Mouse (Mus musculus) heart, embryonic 10.5 days (tissue): ENCODE data around the gene Sh3glb2. TPM values are rescaled to one million over a fixed set of nuclear protein-coding genes. Genes with fewer than 3 reads are reported as not detected.

ENCODE experiments used
- DNase-seq: peaks from one replicate; pipeline ENCODE4 v3.0.0-alpha.2; 2017; ENCODE audit warnings: low spot score
- H3K27ac ChIP-seq: fragments of 300-500 bp; sonication (generic); 2 replicates; pipeline ENCODE4 v1.5.1; 2016; ENCODE audit warnings: mild to moderate bottlenecking
- H3K27me3 ChIP-seq: fragments of 300-500 bp; sonication (generic); 2 replicates; pipeline ENCODE4 v1.6.1; 2016; ENCODE audit warnings: mild to moderate bottlenecking; ENCODE audit not compliant: poor library complexity, insufficient read depth, severe bottlenecking
- H3K36me3 ChIP-seq: fragments of 300-500 bp; sonication (generic); 2 replicates; pipeline ENCODE4 v1.6.1; 2016; ENCODE audit warnings: mild to moderate bottlenecking, moderate library complexity
- H3K4me1 ChIP-seq: fragments of 300-500 bp; sonication (generic); 2 replicates; pipeline ENCODE4 v1.6.1; 2016; ENCODE audit warnings: mild to moderate bottlenecking
- H3K4me3 ChIP-seq: fragments of 300-500 bp; sonication (generic); 2 replicates; pipeline ENCODE4 v1.5.1; 2016; ENCODE audit warnings: mild to moderate bottlenecking, moderate library complexity
- H3K9me3 ChIP-seq: fragments of 300-500 bp; sonication (generic); 2 replicates; pipeline ENCODE4 v1.6.1; 2016; ENCODE audit warnings: mild to moderate bottlenecking, moderate library complexity
- WGBS: fragments of 180-500 bp; shearing (Covaris S2); methylation state at CpG from one replicate; pipeline ENCODE4 v1.1.7; 2016; 5-methylcytosine and 5-hydroxymethylcytosine counted together
- polyA plus RNA-seq: library from polyadenylated mRNA; unstranded; fragments of >200 nt; fragmentation: Nextera tagmentation; extraction: Ambion mirVana; gene quantifications from 2 replicates; pipeline ENCODE4 v1.2.1, GENCODE M21; 2016

Sh3glb2 gene
- polyA plus RNA-seq, 1 experiment from 2014 or later: 101 TPM

DNA sequence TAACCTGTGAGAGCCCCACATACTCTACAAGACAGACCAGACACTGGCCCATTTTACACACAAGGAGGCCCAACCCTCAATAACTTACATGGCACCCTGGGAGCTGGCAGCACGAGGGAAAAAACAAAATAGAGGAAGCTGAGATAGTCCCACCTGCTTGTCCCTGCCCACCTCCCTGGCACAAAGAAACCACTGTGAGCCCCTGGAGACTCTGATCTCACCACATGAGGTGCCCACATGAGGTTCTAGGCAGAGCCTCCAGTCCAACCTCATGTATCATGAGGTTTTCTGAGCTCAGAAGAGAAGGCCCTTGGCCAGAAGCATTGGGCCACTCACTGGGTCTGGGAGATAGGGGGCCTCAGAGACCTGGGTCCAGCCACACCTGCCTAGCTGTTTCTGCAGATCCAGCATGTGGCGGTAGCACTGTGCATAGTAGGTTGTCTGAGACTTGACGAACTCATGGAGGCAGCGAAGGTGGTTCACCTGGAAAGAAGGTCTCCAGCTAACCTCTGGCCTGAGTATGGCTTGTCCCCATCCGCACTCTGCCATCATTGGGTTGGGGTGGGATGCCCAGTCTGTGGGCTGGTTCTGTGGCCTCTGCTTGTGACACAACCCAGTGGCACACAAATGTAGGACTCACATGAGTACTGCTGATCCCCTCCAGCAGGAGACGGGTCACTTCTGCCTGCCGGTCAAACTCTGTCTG is 13.0 kb downstream of the Sh3glb2 start:
- Histone ChIP-seq H3K9me3 (no peaks in the 10 kb centered on the region), H3K4me1 (0 out of 2 replicates have a peak, but pooled peaks cover 7% of the 10 kb centered on the region), H3K27ac (no peak overlapping the region), H3K4me3 (no peak overlapping the region), H3K27me3 (no peaks in the 10 kb centered on the region), H3K36me3 (peaks cover 96% of the 10 kb centered on the region)
- DNase-seq: no peak
- 91% methylated on average over 7 of the region's 7 CpGs for WGBS

DNA sequence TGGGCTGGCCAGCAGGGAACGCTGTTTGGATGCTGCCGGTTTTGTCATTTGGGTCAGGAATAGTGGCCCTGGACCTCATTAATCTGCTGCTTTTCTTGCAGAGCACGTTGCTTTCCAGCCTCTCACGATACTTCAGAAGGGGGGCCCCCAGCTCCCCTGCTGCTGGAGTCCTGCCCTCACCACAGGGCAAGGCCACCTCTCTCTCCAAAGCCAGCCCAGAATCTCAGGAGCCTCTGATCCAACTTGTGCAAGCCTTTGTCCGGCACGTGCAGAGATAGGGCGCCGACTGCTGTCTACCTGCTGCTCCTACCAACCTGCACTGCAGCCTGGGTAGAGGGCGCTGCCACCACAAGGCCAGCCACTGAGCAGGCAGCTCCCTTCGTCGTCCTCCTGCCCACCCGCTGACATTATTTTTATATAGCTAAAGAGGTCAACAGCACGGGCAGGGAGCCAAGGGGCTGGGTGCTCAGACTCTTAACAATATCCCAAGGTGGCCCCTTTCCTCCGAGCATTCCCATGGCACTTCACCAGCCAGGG is 15.5 kb downstream of the Sh3glb2 start:
- no peak for DNase-seq
- Histone ChIP-seq H3K4me3 (no peak overlapping the region), H3K4me1 (0 out of 2 replicates have a peak, but pooled peaks cover 4% of the 10 kb centered on the region), H3K36me3 (peaks cover 100% of the 10 kb centered on the region), H3K27me3 (no peaks in the 10 kb centered on the region), H3K9me3 (no peaks in the 10 kb centered on the region), H3K27ac (no peak overlapping the region)
- WGBS: 80% methylated on average over 14 of the region's 14 CpGs

DNA sequence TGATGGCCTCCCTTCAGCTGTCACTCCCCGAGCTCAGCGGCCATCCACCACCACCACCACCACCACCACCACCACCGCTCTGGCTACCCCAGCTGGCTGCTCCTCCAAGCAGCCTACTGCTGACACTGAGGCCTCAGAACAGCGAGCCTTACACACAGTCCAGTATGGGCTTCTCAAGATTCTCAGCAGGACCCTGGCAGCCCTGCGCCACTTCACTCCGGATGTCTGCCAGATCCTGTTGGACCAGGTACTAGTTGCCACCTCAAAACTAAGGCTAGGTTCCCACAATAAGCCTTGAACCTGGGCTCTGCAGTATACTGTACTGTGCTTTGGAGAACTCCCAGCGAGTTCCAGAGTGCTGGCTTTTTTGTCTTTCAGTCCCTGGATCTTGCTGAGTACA is 16.6 kb downstream of the Sh3glb2 start:
- Histone ChIP-seq H3K4me3 (no peak overlapping the region), H3K27ac (no peak overlapping the region), H3K4me1 (0 out of 2 replicates have a peak, but pooled peaks cover 4% of the 10 kb centered on the region), H3K9me3 (no peaks in the 10 kb centered on the region), H3K27me3 (no peaks in the 10 kb centered on the region), H3K36me3 (peaks cover 99% of the 10 kb centered on the region)
- DNase-seq: no peak
- WGBS: 92% methylated on average over 7 of the region's 7 CpGs

DNA sequence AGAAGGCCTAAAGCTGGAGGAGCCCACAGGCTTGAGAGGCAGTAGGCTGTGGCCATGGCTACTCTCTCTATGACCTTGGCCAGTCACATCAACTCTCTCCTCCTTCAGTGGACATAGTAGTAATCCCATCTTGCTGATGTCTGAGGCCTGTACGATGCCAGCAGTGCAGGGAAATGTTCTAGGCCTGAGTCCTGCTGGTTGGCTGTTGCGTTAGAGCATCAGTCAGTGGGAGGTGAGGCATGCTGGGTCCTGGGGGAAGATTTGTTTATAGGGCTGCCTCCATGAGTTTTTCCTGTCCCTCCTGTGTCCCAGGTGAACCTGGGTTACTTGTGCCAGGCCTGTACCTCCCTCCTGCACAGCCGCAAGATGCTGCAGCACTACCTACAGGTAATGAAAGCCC is 17.1 kb downstream of the Sh3glb2 start:
- H3K4me3 ChIP-seq: no peak overlapping the region
- DNase-seq: no peak
- H3K27me3 ChIP-seq: no peaks in the 10 kb centered on the region
- H3K27ac ChIP-seq: no peak overlapping the region
- H3K9me3 ChIP-seq: no peaks in the 10 kb centered on the region
- 90% methylated on average over 3 of the region's 3 CpGs for WGBS
- 0 out of 2 replicates have a peak, but pooled peaks cover 7% of the 10 kb centered on the region for H3K4me1 ChIP-seq
- H3K36me3 ChIP-seq: peaks cover 99% of the 10 kb centered on the region

DNA sequence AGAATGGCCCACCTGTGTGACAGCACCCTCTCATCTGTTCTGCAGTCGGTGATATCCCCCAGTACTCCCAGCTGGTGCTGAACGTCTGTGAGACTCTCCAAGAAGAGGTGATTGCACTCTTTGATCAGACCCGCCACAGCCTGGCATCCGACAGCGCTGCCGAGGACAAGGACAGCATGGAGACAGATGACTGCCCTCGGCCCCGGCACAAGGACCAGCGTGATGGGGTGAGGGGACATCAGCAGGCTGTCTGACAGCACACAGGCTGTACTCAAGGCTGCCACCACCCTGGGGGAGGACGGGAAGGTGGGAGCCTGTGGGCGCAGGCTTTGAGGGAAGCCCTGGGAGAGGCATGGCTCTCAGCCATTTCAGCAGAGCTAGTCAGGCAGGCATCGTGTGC is 22.0 kb downstream of the Sh3glb2 start:
- 65% methylated on average over 12 of the region's 12 CpGs for WGBS
- DNase-seq: peak; percentile 76
- Histone ChIP-seq H3K27ac (no peak overlapping the region), H3K36me3 (peaks cover 98% of the 10 kb centered on the region), H3K4me1 (0 out of 2 replicates have a peak, but pooled peaks cover 8% of the 10 kb centered on the region), H3K4me3 (no peak overlapping the region), H3K27me3 (no peaks in the 10 kb centered on the region), H3K9me3 (no peaks in the 10 kb centered on the region)

DNA sequence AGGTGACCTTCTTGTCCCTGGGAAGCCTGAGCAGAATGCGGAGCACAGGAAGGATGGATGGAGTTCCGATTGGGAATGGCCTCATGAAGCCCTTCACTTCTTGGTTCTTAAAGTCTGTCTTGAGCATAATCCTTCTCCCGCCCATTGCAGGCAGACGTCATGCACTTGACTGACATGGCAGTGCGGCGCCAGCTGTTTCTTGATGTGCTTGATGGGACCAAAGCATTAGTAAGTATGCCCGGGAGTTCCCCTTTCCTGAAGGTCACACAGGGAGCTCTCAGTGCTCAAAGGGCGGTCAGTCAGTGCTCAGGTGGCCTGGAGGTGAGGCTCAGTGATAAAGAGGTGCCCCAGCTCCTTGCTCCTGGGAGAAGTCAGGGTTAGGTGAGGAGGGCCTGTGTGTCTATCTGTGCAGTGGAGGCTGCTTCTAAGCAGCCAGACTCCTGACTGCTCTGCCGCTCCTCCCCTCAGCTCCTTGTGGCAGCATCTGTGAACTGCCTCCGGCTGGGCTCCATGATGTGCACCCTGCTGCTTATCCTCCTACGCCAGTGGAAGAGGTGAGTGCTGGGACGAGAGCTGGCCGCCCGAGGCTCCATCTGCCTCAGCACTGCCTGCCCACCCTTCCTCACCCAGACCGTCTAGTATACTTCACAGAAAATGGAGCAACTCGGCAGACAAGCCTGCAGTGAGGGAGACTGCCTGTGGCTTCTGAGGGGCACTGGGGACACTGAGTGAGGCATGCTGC is 22.8 kb downstream of the Sh3glb2 start:
- no peak overlapping the region for H3K4me3 ChIP-seq
- H3K4me1 ChIP-seq: 0 out of 2 replicates have a peak, but pooled peaks cover 8% of the 10 kb centered on the region
- WGBS: 85% methylated on average over 16 of the region's 16 CpGs

DNA sequence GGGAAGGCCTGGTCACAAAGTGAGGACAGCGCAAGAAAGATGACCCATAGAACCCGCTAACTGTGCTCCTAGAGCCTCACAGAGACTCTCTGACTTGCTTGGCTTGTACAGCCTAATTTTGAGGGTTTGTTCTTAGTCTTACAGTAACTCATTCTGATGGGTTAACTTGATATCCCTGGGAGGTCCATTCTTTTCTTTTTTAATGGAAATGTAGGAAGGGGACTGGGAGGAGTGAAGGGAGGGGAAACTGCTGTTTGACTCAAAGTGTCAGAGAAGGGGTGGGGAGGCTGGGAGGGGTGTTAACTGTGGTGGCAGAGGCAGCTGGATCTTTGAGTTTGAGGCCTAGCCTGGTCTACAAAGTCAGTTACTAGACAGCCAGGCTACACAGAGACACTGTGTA is 23.8 kb downstream of the Sh3glb2 start:
- no peak overlapping the region for H3K4me3 ChIP-seq
- 0 out of 2 replicates have a peak, but pooled peaks cover 8% of the 10 kb centered on the region for H3K4me1 ChIP-seq
- H3K27ac ChIP-seq: no peak overlapping the region
- no peaks in the 10 kb centered on the region for H3K27me3 ChIP-seq
- DNase-seq: no peak
- 96% methylated on average over 2 of the region's 2 CpGs for WGBS
- H3K36me3 ChIP-seq: peaks cover 98% of the 10 kb centered on the region
- no peaks in the 10 kb centered on the region for H3K9me3 ChIP-seq

More for the DNA sequence above, 22.8 kb downstream of the Sh3glb2 start:
- Histone ChIP-seq H3K27me3 (no peaks in the 10 kb centered on the region), H3K27ac (no peak overlapping the region; the same call in 1 of the 2 replicates), H3K9me3 (no peaks in the 10 kb centered on the region), H3K36me3 (peaks cover 98% of the 10 kb centered on the region)
- no peak for DNase-seq

DNA sequence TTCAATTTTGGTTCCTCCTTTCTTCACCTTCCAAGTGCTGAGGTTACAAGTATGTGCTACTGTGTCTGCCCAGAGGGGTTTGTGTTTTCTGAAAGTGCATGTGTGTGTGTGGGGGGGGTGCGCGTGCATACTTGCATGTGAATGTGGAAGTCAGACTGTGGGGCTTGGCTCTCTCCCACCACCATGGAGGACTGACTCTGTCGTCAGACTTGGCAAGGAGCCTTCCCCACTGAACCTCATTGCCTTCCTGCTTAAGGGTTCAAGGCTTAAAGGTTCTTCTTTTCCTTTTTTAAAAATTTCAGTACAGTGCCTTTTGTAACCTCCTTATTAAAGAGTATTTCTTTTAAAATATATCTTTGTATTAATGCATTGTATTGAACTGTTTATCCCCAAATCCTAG is 30.3 kb downstream of the Sh3glb2 start:
- Histone ChIP-seq H3K36me3 (peaks cover 99% of the 10 kb centered on the region), H3K27me3 (no peaks in the 10 kb centered on the region), H3K27ac (no peak overlapping the region), H3K4me1 (no peaks in the 10 kb centered on the region), H3K9me3 (no peaks in the 10 kb centered on the region), H3K4me3 (no peak overlapping the region)
- DNase-seq: no peak
- 92% methylated on average over 3 of the region's 3 CpGs for WGBS

DNA sequence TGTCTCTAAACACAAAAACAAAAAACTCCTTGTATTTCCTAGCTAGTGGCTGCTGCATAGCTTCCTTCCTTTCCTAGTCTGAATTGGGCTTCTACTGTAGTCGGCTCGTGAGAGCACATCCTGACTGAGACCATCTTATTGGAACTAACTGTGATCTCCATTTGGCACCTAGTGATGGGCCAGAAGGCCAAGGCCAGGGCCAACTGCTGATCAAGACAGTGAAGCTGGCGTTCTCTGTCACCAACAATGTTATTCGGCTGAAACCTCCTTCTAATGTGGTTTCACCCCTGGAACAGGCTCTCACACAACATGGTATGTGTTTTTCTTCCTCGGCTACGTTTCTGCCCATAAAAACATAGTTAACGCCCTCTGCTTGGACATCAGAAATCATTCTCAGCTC is 31.9 kb downstream of the Sh3glb2 start:
- 91% methylated on average over 7 of the region's 7 CpGs for WGBS

DNA sequence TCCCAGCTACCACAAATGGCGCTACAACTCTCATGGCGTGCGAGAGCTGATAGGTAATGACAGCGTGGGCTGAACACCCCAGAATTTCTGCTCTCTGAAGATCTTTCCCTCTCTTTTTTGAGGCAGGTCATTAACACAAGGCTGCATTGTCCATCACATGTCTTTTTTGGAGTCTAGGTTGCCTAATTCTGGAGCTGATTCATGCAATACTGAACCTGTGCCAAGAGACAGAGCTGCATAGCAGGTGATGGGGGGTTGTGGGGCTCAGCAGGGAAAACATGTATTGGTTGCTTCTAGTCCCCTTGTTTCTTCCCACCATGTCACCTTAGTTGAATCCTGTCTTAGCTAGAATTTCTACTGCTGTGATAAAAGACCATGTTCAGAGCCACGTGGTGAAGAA is 33.8 kb downstream of the Sh3glb2 start:
- Histone ChIP-seq H3K4me3 (no peak overlapping the region), H3K27ac (no peak overlapping the region), H3K9me3 (no peaks in the 10 kb centered on the region), H3K4me1 (no peaks in the 10 kb centered on the region), H3K36me3 (peaks cover 99% of the 10 kb centered on the region), H3K27me3 (no peaks in the 10 kb centered on the region)
- no peak for DNase-seq
- WGBS: 92% methylated on average over 5 of the region's 5 CpGs

More for the DNA sequence above, 31.9 kb downstream of the Sh3glb2 start:
- Histone ChIP-seq H3K36me3 (peaks cover 99% of the 10 kb centered on the region), H3K4me1 (no peaks in the 10 kb centered on the region), H3K4me3 (no peak overlapping the region), H3K9me3 (no peaks in the 10 kb centered on the region), H3K27me3 (no peaks in the 10 kb centered on the region), H3K27ac (no peak overlapping the region)
- DNase-seq: no peak

DNA sequence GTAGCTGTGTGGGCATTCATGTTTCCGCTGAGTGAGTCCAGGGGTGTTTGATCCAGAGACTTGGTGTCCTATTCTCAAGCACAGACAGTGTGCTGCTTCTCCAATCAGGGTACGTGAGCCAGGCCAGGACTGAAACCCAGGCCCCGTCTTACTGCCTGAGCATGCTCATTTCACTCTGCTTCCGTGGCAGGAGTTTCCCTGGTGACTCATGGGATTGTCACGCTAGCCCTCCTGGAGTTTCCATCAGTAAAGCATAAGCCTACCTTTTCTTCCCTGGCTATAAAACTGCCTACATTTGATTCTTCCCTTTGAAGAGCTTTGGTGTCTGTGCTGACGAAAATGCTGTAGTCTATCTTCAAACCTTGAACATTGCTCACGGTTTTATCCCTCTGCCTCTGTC is 36.0 kb downstream of the Sh3glb2 start:
- H3K4me3 ChIP-seq: no peak overlapping the region
- no peak for DNase-seq
- H3K9me3 ChIP-seq: no peaks in the 10 kb centered on the region
- WGBS: 90% methylated on average over 7 of the region's 7 CpGs
- no peaks in the 10 kb centered on the region for H3K4me1 ChIP-seq
- H3K36me3 ChIP-seq: peaks cover 96% of the 10 kb centered on the region
- no peaks in the 10 kb centered on the region for H3K27me3 ChIP-seq
- H3K27ac ChIP-seq: no peak overlapping the region

DNA sequence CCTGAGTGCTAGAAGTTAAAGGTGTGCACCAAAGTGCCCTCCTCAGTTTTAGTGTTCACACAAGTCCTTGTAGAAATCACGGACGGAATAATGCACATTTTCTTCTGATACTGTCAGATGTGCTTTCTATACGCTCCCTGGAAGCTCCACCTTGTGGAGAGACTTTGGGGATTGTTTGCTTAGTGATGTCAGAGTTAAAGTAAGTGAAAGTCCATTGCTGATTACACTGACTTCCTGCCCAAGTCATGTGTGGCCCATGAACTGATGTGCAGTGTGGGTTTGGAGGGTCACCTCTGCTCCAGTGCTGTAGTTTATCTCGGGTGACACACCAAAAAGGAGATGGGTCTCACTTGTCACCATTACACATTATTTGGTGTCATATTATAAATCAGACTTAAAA is 39.9 kb downstream of the Sh3glb2 start:
- no peak for DNase-seq
- Histone ChIP-seq H3K36me3 (peaks cover 95% of the 10 kb centered on the region), H3K4me1 (no peaks in the 10 kb centered on the region), H3K4me3 (no peak overlapping the region), H3K9me3 (no peaks in the 10 kb centered on the region), H3K27ac (no peak overlapping the region), H3K27me3 (no peaks in the 10 kb centered on the region)
- WGBS: 83% methylated on average over 4 of the region's 4 CpGs

DNA sequence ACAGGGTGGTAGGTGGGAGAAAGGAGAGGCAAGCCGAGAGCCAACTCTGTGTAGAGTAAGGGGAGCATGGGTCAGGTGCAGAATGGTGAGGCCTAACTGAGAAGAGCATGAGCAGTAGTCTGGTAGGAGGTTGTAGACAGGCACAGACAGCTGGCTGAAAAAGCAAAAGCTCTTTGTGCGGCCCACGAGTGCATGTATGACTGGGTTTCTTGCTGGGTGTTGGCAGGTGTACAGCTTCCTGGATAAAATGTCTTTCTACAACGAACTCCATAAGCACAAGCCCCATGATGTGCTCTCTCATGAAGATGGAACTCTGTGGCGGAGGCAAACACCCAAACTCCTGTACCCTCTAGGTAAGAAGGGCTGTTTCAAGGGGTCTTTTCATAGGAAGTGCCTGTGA is 42.2 kb downstream of the Sh3glb2 start:
- no peak overlapping the region for H3K27ac ChIP-seq
- no peak for DNase-seq
- H3K9me3 ChIP-seq: no peaks in the 10 kb centered on the region
- H3K4me1 ChIP-seq: no peaks in the 10 kb centered on the region
- 90% methylated on average over 5 of the region's 5 CpGs for WGBS
- no peaks in the 10 kb centered on the region for H3K27me3 ChIP-seq
- H3K36me3 ChIP-seq: peaks cover 95% of the 10 kb centered on the region
- H3K4me3 ChIP-seq: no peak overlapping the region
